Mouse (Mus musculus) small intestine, adult 2 months (tissue): Measurements from ENCODE around the gene Ephx1.

Experiments
- CTCF ChIP-seq: fragments of 200-500 bp; IDR thresholded peaks from 2 replicates; pipeline ENCODE4 v1.5.1; 2012; ENCODE audit warnings: low read depth, mild to moderate bottlenecking, control low read depth, inconsistent platforms, low read length, moderate library complexity, mixed read lengths; ENCODE audit not compliant: insufficient replicate concordance, insufficient read length; ENCODE audit errors: extremely low read depth
- POLR2A ChIP-seq: fragments of 200-500 bp; IDR thresholded peaks from 2 replicates; pipeline ENCODE4 v1.6.1; 2012; ENCODE audit warnings: low read depth, mild to moderate bottlenecking, control low read depth, inconsistent platforms, low read length, moderate library complexity

GRCm38 (mm10) chr1:180931106-180931505, 89.6 kb downstream of the Ephx1 start:
- TF ChIP-seq POLR2A (no peak), CTCF (no peak)
